Mouse (Mus musculus) brain, embryonic 14.5 days (tissue): Measurements from ENCODE around the gene Veph1.
A peak's percentile ranks its signal among the peaks of the same experiment; 100 is the strongest.

Source experiments
- CTCF ChIP-seq: fragments of 200-500 bp; IDR thresholded peaks from 2 replicates; pipeline ENCODE4 v1.5.1; 2012; ENCODE audit warnings: inconsistent platforms, mild to moderate bottlenecking, moderate library complexity, borderline replicate concordance; ENCODE audit not compliant: insufficient read depth, insufficient read length; ENCODE audit errors: extremely low read depth
- POLR2A ChIP-seq: fragments of 200-500 bp; IDR thresholded peaks from 2 replicates; pipeline ENCODE4 v1.6.1; 2012; ENCODE audit warnings: mild to moderate bottlenecking, inconsistent platforms, borderline replicate concordance; ENCODE audit not compliant: poor library complexity, insufficient read depth, insufficient read length, severe bottlenecking; ENCODE audit errors: extremely low read depth

- TF ChIP-seq CTCF (peak; percentile 27; the same call in 1 of the 2 replicates), POLR2A (no peak)
Observed at GRCm38 (mm10) chr3:66262319-66262718, 34.3 kb downstream of the Veph1 start.
